ENCODE assay signal across 8 mouse cellular contexts in genomic region chr19:45058841-45059240, GRCm38 (mm10). TPM values are rescaled to one million over a fixed set of nuclear protein-coding genes. Genes with fewer than 3 reads are reported as not detected.
DNase-seq lines count a peak whose midpoint lies in the region; ATAC-seq and TF ChIP-seq lines count a peak whose summit lies in the region.

No protein-coding gene starts in this region.

- under 1% methylated on average over 14 of the region's 14 CpGs for WGBS in lung, embryonic 14.5 days
- WGBS in limb, embryonic 11.5 days: 1% methylated on average over 14 of the region's 14 CpGs
- under 1% methylated on average over 14 of the region's 14 CpGs for WGBS in neural tube, embryonic 15.5 days

- H3K4me1 ChIP-seq in lung, embryonic 14.5 days (ENCODE audit: insufficient read depth): peaks cover 12% of the 10 kb centered on the region
- peaks cover 13% of the 10 kb centered on the region for H3K4me1 ChIP-seq in embryonic fibroblast, embryonic 13.5 days (ENCODE audit: control insufficient read depth, insufficient read depth, low read length)
- H3K4me1 ChIP-seq in limb, embryonic 11.5 days (ENCODE audit: control insufficient read depth, insufficient read depth, low read length): peaks cover 12% of the 10 kb centered on the region
- peaks cover 32% of the 10 kb centered on the region for H3K4me1 ChIP-seq in neural tube, embryonic 15.5 days

- peak overlapping the region; percentile 83 for H3K4me2 ChIP-seq in lung, embryonic 14.5 days
- H3K4me2 ChIP-seq in limb, embryonic 11.5 days (ENCODE audit: low read depth, severe bottlenecking): peak overlapping the region; percentile 86
- peak overlapping the region; percentile 75 for H3K4me2 ChIP-seq in neural tube, embryonic 15.5 days

- no peak for ATAC-seq in lung, embryonic 14.5 days (ENCODE audit: insufficient read depth)
- no peak for ATAC-seq in limb, embryonic 11.5 days (ENCODE audit: insufficient number of reproducible peaks, low FRiP score, low TSS enrichment, low read depth)
- ATAC-seq in neural tube, embryonic 15.5 days (ENCODE audit: low FRiP score): no peak; the same call in none of the 2 replicates

- no peak for TF ChIP-seq POLR2A in embryonic fibroblast, embryonic 13.5 days (IDR thresholded peaks at IDR 0.05; ENCODE audit: low read depth, low read length)

- H3K27me3 ChIP-seq in lung, embryonic 14.5 days (ENCODE audit: insufficient read depth, low read length): peaks cover 2% of the 10 kb centered on the region; the same call in 1 of the 2 replicates
- H3K27me3 ChIP-seq in limb, embryonic 11.5 days (ENCODE audit: control insufficient read depth, insufficient read depth, low read length): peaks cover 2% of the 10 kb centered on the region
- peaks cover 1% of the 10 kb centered on the region for H3K27me3 ChIP-seq in neural tube, embryonic 15.5 days (replicated peaks)

- peak overlapping the region; percentile 78 for H3K9ac ChIP-seq in lung, embryonic 14.5 days
- H3K9ac ChIP-seq in limb, embryonic 11.5 days (ENCODE audit: low read length): peak overlapping the region; percentile 85
- H3K9ac ChIP-seq in neural tube, embryonic 15.5 days (replicated peaks): peak overlapping the region; percentile 79

- DNase-seq in lung, embryonic 14.5 days: peak; percentile 31
- no peak for DNase-seq in lung, postnatal 36 days
- no peak for DNase-seq in limb, embryonic 11.5 days (ENCODE audit: low spot score)
- DNase-seq in left cerebral cortex, postnatal 25 days (ENCODE audit: low spot score in 2 of 2): no peak
- DNase-seq in layer of hippocampus, postnatal 14 days (ENCODE audit: low spot score in 2 of 2): no peak
- no peak for DNase-seq in adrenal gland, adult 18-20 months (ENCODE audit: low spot score in 2 of 2)

- intact Hi-C loops in left cerebral cortex, postnatal 25 days (cut with DNase I): loop anchor here (1.0 kb wide), 1 partner anchor 15 kb away; no protein-coding TSS in a partner anchor

- no peak for TF ChIP-seq CTCF in lung, embryonic 14.5 days (IDR thresholded peaks at IDR 0.05; ENCODE audit: low read depth)
- no peak for TF ChIP-seq CTCF in embryonic fibroblast, embryonic 13.5 days (IDR thresholded peaks at IDR 0.05; ENCODE audit: borderline replicate concordance, insufficient read depth, low read length)

- H3K4me3 ChIP-seq in lung, embryonic 14.5 days (ENCODE audit: low read depth, low read length): peak overlapping the region; percentile 56
- peak overlapping the region; percentile 80 for H3K4me3 ChIP-seq in embryonic fibroblast, embryonic 13.5 days (ENCODE audit: insufficient read depth, low read length)
- H3K4me3 ChIP-seq in limb, embryonic 11.5 days (ENCODE audit: low read depth, low read length): peak overlapping the region; percentile 44
- peak overlapping the region; percentile 57 for H3K4me3 ChIP-seq in neural tube, embryonic 15.5 days (replicated peaks)

- H3K27ac ChIP-seq in lung, embryonic 14.5 days (ENCODE audit: low read depth): peak overlapping the region; percentile 96
- peak overlapping the region; percentile 94 for H3K27ac ChIP-seq in embryonic fibroblast, embryonic 13.5 days (ENCODE audit: insufficient read depth, low read length)
- H3K27ac ChIP-seq in limb, embryonic 11.5 days (replicated peaks; ENCODE audit: low read depth, low read length): peak overlapping the region; percentile 97
- peak overlapping the region; percentile 93 for H3K27ac ChIP-seq in neural tube, embryonic 15.5 days (replicated peaks)

- peaks cover 10% of the 10 kb centered on the region; the same call in 1 of the 2 replicates for H3K36me3 ChIP-seq in lung, embryonic 14.5 days (ENCODE audit: insufficient read depth)
- peaks cover 4% of the 10 kb centered on the region; the same call in 1 of the 2 replicates for H3K36me3 ChIP-seq in limb, embryonic 11.5 days (ENCODE audit: control insufficient read depth, insufficient read depth, low read length)
- H3K36me3 ChIP-seq in neural tube, embryonic 15.5 days: peaks cover 10% of the 10 kb centered on the region; the same call in 1 of the 2 replicates

- H3K9me3 ChIP-seq in lung, embryonic 14.5 days (ENCODE audit: low read depth, low read length): no peaks in the 10 kb centered on the region
- H3K9me3 ChIP-seq in limb, embryonic 11.5 days (ENCODE audit: control insufficient read depth, low read length): no peaks in the 10 kb centered on the region
- H3K9me3 ChIP-seq in neural tube, embryonic 15.5 days (replicated peaks): no peaks in the 10 kb centered on the region

RNA-seq across cellular contexts. Expression of gene Sfxn3, which starts 11.5 kb away (rescaled TPM):
- polyA plus RNA-seq in lung, embryonic 14.5 days (2014; fragmentation: Nextera tagmentation; extraction: Ambion mirVana): 18.3 and 19.6 TPM in 2 replicates
- 94.9 and 96.8 TPM in 2 replicates for polyA plus RNA-seq in embryonic fibroblast, embryonic 13.5 days (2011; ENCODE audit: insufficient read length, low read depth, missing spikeins)
- polyA plus RNA-seq in limb, embryonic 11.5 days (2014; fragmentation: Nextera tagmentation; extraction: Ambion mirVana): 11.9 and 12.4 TPM in 2 replicates
- 68.6 and 75.8 TPM in 2 replicates for polyA plus RNA-seq in neural tube, embryonic 15.5 days (2015; fragmentation: Nextera tagmentation; extraction: Ambion mirVana)
- total RNA-seq in left cerebral cortex, postnatal 25 days (2021): 100 to 1,000 TPM; 107 to 129 TPM
- total RNA-seq in layer of hippocampus, postnatal 14 days (2021): 100 to 1,000 TPM; 113 to 117 TPM
- total RNA-seq in adrenal gland, adult 18-20 months (2021): 10 to 100 TPM; 50.1 to 51.8 TPM

RNA-seq across cellular contexts. Expression of gene Pdzd7, which starts 13.3 kb away (rescaled TPM):
- 0.39 TPM in 2 replicates for polyA plus RNA-seq in lung, embryonic 14.5 days (2014; fragmentation: Nextera tagmentation; extraction: Ambion mirVana)
- polyA plus RNA-seq in embryonic fibroblast, embryonic 13.5 days (2011; ENCODE audit: insufficient read length, low read depth, missing spikeins): 0.42 and 0.74 TPM in 2 replicates
- 0.14 and 0.21 TPM in 2 replicates for polyA plus RNA-seq in limb, embryonic 11.5 days (2014; fragmentation: Nextera tagmentation; extraction: Ambion mirVana)
- 1.5 and 2.6 TPM in 2 replicates for polyA plus RNA-seq in neural tube, embryonic 15.5 days (2015; fragmentation: Nextera tagmentation; extraction: Ambion mirVana)
- 1 to 10 TPM; 4.2 to 4.6 TPM for total RNA-seq in left cerebral cortex, postnatal 25 days (2021)
- 1 to 10 TPM; 2.1 to 2.3 TPM for total RNA-seq in layer of hippocampus, postnatal 14 days (2021)
- under 1 TPM; 0.13 to 0.48 TPM for total RNA-seq in adrenal gland, adult 18-20 months (2021)

RNA-seq across cellular contexts. Expression of gene Kazald1, which starts 16.2 kb away (rescaled TPM):
- 1.5 and 2.4 TPM in 2 replicates for polyA plus RNA-seq in lung, embryonic 14.5 days (2014; fragmentation: Nextera tagmentation; extraction: Ambion mirVana)
- polyA plus RNA-seq in embryonic fibroblast, embryonic 13.5 days (2011; ENCODE audit: insufficient read length, low read depth, missing spikeins): 7.3 and 7.8 TPM in 2 replicates
- polyA plus RNA-seq in limb, embryonic 11.5 days (2014; fragmentation: Nextera tagmentation; extraction: Ambion mirVana): 1.4 and 2.2 TPM in 2 replicates
- polyA plus RNA-seq in neural tube, embryonic 15.5 days (2015; fragmentation: Nextera tagmentation; extraction: Ambion mirVana): 3.0 and 5.3 TPM in 2 replicates
- total RNA-seq in left cerebral cortex, postnatal 25 days (2021): 1 to 10 TPM; 1.9 to 2.2 TPM
- total RNA-seq in layer of hippocampus, postnatal 14 days (2021): 1 to 10 TPM in 1 of 2 experiments, under 1 TPM in 1; 0.94 to 1.6 TPM
- 1 to 10 TPM; 5.2 to 7.4 TPM for total RNA-seq in adrenal gland, adult 18-20 months (2021)

RNA-seq across cellular contexts. Expression of gene Lzts2, which starts 44.6 kb away (rescaled TPM):
- 68.5 and 75.4 TPM in 2 replicates for polyA plus RNA-seq in lung, embryonic 14.5 days (2014; fragmentation: Nextera tagmentation; extraction: Ambion mirVana)
- polyA plus RNA-seq in embryonic fibroblast, embryonic 13.5 days (2011; ENCODE audit: insufficient read length, low read depth, missing spikeins): 54.1 and 62.0 TPM in 2 replicates
- 64.4 and 71.7 TPM in 2 replicates for polyA plus RNA-seq in limb, embryonic 11.5 days (2014; fragmentation: Nextera tagmentation; extraction: Ambion mirVana)
- polyA plus RNA-seq in neural tube, embryonic 15.5 days (2015; fragmentation: Nextera tagmentation; extraction: Ambion mirVana): 23.4 and 28.2 TPM in 2 replicates
- 10 to 100 TPM; 30.8 to 32.2 TPM for total RNA-seq in left cerebral cortex, postnatal 25 days (2021)
- total RNA-seq in layer of hippocampus, postnatal 14 days (2021): 10 to 100 TPM; 24.0 to 24.6 TPM
- 10 to 100 TPM; 70.6 to 72.7 TPM for total RNA-seq in adrenal gland, adult 18-20 months (2021)

RNA-seq across cellular contexts. Expression of gene Mrpl43, which starts 52.6 kb away (rescaled TPM):
- polyA plus RNA-seq in lung, embryonic 14.5 days (2014; fragmentation: Nextera tagmentation; extraction: Ambion mirVana): 61.3 and 63.6 TPM in 2 replicates
- 31.1 and 36.9 TPM in 2 replicates for polyA plus RNA-seq in embryonic fibroblast, embryonic 13.5 days (2011; ENCODE audit: insufficient read length, low read depth, missing spikeins)
- polyA plus RNA-seq in limb, embryonic 11.5 days (2014; fragmentation: Nextera tagmentation; extraction: Ambion mirVana): 69.3 and 73.6 TPM in 2 replicates
- 89.1 and 96.2 TPM in 2 replicates for polyA plus RNA-seq in neural tube, embryonic 15.5 days (2015; fragmentation: Nextera tagmentation; extraction: Ambion mirVana)
- total RNA-seq in left cerebral cortex, postnatal 25 days (2021): 10 to 100 TPM; 40.2 to 44.2 TPM
- 10 to 100 TPM; 46.2 to 47.5 TPM for total RNA-seq in layer of hippocampus, postnatal 14 days (2021)
- 10 to 100 TPM; 45.2 to 48.3 TPM for total RNA-seq in adrenal gland, adult 18-20 months (2021)
